Mouse (Mus musculus): ENCODE measurements around the gene Apbb2. TPM values are rescaled to one million over a fixed set of nuclear protein-coding genes. Genes with fewer than 3 reads are reported as not detected.

The Apbb2 gene
- total RNA-seq, 1 experiment from 2014 or later, result 0.29 TPM

DNA sequence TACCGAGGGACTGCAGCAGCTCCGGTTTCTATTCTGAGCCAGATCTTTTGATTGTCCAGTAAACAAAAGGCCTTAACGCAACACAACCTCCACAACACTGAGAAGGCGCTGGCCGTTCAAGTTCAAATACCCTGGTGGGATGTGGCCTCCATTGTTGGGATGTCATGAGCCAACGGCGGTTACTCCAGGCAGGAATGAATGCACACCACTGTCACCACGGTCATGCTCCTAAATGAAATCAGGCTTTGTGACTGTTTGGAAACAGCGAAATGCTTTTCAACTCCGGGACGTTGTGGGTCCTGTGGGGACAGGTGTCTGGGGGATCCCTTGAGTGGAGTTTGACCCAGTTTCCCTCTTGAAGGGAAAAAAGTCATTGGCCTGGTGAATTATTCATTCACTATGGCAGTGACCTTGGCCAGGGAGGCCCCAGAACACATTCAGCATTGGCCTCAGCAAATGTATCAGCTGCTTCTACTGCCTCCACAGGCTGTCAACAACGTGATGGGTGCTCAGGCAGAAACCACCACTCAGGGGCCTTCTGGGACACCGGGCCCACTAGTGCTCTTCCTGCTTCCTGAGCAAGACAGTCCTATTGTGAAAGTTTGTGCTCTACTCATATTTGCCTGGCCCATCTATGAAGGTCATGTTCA lies 244.9 kb downstream of the Apbb2 start:
- ATAC-seq (replicated peaks; ENCODE audit: insufficient number of reproducible peaks, low FRiP score, low TSS enrichment, poor library complexity, severe bottlenecking), result no peak

DNA sequence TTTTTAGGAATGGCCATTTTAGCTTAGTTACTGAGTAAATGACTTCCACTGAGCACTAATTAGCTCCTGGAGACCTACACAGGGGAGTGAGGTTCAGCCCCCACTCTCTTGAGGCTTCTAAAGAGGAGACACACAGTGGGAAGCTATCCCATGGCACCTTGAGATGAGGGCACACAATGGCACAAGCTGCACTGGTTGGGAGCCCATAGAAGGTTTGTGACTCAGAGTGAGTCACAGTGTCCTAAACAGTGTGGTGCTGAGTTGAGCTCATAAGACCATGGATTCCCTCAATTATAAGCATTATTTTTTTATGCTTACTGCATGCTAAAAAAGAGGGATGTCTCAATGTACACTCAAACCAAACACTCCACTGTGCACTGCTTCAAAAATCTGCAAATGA lies 247.5 kb downstream of the Apbb2 start:
- no peak for ATAC-seq (replicated peaks; ENCODE audit: insufficient number of reproducible peaks, low FRiP score, low TSS enrichment, poor library complexity, severe bottlenecking)

DNA sequence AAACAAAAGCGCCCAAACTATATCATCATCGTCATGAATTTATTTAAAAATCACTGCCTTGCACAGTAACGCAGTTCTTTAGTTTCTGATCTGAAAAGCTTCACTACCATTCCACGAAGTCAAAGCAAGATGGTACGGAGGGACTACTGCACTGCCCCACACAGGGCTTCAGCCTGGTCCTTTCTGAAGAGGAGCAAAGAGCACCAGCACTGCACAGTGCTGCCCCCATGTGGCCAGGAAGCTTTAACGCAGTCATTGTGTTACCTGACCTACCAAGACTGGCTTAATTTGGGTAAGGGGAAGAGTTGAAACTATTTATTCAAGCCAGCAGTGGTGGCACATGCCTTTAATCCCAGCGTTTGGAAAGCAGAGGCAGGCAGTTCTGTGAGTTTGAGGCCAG lies 249.6 kb downstream of the Apbb2 start:
- peak; percentile 59; the same call in 1 of the 2 replicates for ATAC-seq (replicated peaks; ENCODE audit: insufficient number of reproducible peaks, low FRiP score, low TSS enrichment, poor library complexity, severe bottlenecking)

DNA sequence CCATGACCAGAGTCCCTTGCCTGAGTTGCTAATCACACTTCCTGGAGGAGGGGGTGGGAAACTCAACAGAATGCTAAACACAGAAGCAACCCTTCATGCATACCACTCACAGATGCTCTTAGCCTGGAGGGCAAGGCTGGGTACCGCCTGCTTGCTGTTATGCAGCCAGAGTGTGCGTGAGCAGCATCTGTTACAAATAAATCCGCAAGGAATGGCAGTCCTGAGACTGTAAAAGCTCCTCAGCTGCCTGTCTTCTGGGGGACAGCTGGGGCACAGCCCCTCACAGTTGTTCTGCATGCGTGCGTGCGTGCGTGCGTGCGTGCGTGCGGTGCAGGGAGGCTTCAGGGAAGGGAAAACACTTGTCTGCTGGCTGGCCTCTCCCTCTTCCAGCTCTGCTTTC lies 250.9 kb downstream of the Apbb2 start:
- ATAC-seq (replicated peaks; ENCODE audit: insufficient number of reproducible peaks, low FRiP score, low TSS enrichment, poor library complexity, severe bottlenecking), result no peak

DNA sequence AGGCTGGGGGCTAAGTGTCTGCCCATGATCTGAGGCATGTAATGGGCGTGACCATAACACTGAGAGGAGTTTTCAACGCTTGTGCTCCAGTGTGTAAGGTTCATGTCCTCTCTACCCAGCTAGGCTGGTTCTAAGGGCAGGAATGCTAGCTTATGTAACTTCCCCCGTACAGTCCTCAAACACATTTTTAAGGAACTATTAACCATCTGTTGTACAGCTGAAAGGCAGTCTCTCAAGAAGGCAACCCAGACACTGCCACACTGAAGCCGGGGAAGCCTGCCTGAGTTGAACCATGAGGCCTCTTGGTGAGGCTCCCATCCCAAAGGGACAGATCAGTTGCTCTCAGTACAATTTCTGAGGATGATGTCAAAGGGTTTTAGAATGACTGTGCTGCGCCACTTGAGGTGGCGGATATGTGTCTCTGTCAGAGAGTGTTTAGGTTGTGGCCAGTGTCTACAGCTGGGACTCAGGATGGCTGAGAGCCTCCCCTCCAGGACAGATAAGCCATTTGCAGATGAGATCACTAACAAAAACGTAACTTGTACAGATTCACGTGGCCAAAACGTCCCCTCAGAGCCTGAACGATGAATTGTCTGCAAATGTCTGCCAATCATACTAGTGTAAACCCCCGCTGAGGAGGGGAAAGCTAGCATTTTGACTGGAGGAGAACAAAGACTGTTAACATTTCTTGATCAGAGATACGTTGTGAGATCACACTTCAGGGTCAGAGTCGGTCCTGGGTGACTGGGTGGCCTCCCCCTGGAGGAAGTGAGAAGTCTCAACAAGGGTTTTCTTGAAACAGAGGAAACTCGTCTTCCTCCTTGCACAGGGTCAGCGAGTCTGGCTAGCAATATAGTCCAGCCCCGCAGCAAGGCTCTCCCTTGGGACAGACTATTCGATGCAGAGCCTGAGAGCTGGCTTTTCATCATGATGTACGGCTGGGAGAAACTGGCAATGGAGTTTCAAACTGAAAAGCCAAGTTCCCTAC lies 255.0 kb downstream of the Apbb2 start:
- no peak for ATAC-seq (replicated peaks; ENCODE audit: insufficient number of reproducible peaks, low FRiP score, low TSS enrichment, poor library complexity, severe bottlenecking)

DNA sequence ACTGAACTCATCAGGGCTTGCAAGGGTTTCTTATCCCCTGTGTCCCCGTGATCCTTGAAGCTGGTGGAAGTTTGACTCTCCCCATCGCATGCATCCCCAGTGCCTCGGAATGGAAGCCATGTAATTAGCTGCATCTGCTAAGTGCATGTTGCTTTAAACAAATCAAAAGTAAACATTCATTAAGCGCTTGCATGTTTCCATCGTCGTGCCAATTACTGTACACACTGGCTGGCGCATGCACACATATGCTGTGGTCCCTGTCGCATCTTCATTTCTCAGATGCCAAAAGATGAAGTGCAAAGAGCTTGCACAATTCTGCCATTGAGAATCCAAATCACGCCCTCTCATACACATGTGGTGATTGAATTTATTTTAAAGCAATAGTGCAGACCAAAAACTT lies 257.8 kb downstream of the Apbb2 start:
- ATAC-seq (replicated peaks; ENCODE audit: insufficient number of reproducible peaks, low FRiP score, low TSS enrichment, poor library complexity, severe bottlenecking), result no peak

DNA sequence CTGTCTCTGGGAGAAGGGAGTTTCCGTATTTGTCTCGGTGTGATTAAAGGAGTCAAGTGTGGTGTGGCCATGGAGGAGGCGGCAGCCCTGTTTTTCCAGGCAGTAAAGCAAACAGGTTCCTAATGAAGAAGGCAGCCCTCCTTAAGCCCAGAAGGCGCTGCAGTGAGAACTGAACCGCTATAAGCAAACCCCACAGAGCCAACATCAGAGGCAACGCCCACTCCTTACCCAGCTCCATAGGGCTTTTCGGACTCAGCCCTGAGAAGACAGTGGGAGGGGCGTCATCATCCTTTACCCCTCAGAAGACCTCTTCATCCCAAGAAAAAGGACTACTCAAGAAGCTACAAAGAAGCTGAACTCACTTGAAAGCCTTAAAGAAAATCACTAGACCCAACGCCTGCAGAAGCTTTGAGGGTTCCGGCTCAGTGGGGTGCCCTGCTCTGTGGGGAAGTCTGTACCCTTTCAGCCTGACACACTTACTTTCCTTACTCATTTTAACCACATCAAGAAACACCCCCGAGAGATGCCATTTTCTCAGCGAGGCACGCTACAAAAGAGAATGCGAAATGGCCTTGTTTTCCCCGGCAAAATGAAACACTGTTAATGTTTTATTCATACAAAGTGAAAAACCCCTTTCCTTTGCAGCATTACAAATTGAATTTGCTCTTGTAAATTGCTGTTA lies 258.7 kb downstream of the Apbb2 start:
- no peak for ATAC-seq (replicated peaks; ENCODE audit: insufficient number of reproducible peaks, low FRiP score, low TSS enrichment, poor library complexity, severe bottlenecking)

DNA sequence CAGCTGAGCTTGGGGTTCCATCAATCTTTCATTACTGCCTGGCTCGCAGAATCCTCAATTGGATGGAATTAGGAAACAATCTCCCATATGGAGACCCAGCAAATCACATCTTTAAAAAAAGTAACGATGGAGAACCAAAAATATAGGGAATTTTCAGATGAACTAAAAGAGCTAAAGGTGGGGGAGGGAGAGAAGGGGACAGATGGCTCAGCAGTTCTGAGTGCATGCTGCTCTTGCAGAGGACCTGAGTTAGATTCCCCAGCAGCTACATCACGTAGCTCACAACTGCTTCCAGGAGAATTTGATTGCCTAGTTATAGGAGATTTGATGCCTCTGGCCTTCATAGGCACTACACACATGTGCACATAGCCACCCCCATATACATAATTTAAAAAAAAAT lies 263.4 kb downstream of the Apbb2 start:
- ATAC-seq (replicated peaks; ENCODE audit: insufficient number of reproducible peaks, low FRiP score, low TSS enrichment, poor library complexity, severe bottlenecking), result no peak

DNA sequence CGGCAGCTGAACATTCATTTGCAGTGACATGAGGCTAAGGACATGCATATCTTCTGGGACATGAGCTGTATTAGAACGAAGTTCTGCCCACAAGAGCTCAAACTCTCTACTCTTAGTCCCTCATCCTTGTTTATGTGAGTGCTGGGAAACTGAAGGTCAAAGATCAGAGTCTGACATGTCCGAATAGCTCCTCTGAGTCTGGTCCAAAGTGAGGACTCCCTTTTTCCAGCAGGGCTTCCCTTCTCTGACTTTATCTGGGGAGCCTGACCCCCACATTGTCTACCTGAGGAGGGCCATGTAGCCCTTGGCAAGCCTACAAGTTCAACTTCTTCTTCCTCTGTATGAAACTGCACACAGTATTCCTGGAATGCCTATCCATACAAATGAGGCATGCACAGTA lies 264.7 kb downstream of the Apbb2 start:
- no peak for ATAC-seq (replicated peaks; ENCODE audit: insufficient number of reproducible peaks, low FRiP score, low TSS enrichment, poor library complexity, severe bottlenecking)

DNA sequence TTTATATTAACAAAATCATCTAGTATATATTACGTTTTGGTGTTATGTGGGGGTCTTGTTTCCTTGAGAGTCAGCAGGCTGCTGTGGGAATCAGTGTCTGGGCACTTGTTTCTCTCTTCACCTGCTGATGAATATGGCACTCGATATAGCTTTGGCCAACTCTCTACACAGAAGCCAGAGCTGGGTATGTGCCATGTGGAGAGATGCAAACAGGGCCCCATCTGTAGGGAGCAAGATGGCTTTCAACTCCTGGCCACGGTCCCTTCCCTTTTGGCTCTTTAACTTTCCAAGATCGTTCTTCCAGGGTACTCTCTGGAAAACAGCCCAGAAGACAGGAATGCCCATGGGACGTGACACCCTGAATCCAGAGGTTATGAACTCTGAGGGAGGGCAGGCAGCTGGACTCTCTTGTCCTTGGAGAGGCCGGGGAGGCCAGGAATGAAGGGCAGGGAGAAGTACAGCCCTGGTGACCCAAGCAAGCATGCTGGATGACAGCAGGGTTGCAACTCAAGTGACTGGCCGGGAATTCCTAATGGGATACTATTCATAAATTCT lies 266.7 kb downstream of the Apbb2 start:
- ATAC-seq (replicated peaks; ENCODE audit: insufficient number of reproducible peaks, low FRiP score, low TSS enrichment, poor library complexity, severe bottlenecking), result no peak

DNA sequence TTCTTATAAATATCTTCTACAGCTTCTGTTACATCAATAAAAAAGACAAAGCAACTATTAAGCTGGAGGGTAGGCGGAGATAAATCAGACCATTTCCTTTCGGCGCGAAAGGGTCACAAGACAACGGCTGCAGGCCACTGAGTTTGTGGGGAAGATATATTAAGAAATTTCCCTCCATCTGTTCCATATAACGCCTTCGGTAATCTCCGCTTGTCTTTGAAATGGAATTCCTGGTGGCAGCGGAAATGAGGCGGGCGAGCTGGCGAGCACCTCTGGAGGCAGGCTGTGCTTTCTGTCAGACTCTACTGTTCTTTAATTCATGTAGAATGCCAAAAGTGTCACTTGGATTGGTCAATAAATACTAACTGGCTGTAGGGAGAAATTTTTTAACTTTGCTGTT lies 267.5 kb downstream of the Apbb2 start:
- ATAC-seq (replicated peaks; ENCODE audit: insufficient number of reproducible peaks, low FRiP score, low TSS enrichment, poor library complexity, severe bottlenecking), result no peak

DNA sequence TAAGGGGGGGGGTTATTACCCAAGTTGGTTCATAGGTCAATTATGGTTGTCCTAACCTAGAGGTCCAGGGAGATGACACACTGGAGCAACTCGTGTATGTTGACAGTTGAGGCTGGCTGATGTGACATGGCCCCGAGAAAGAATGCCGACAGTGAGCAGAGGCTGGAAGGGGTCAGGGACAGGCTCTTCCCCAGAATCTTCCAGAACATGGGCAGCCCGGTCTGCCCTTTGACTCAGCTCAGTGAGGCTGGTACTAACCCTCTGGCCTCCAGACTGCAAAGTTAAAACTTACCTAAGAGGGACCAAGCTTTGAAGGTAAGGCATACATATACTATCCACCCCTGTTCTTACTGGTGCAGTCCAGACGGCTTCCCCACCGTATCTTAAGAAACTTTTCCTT lies 268.0 kb downstream of the Apbb2 start:
- no peak for ATAC-seq (replicated peaks; ENCODE audit: insufficient number of reproducible peaks, low FRiP score, low TSS enrichment, poor library complexity, severe bottlenecking)

DNA sequence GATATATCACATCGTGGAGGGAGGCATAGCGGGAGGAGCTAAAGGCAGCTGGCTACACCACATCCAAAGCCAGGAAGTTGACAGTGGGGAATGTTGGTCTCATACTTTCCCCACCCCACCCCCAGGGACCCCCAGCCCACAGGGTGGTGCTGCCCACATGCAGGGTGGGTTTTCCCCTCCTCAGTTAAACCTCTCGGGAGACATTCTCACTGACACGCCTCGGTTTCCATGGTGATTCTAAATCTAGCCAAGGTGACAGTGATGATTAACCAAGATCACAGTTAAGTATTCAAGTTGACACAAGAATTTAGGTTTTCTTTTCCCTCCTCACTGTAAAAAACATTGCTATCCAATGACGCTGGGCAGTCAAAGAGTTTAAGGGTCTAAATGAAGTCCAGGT lies 270.2 kb downstream of the Apbb2 start:
- no peak for ATAC-seq (replicated peaks; ENCODE audit: insufficient number of reproducible peaks, low FRiP score, low TSS enrichment, poor library complexity, severe bottlenecking)

DNA sequence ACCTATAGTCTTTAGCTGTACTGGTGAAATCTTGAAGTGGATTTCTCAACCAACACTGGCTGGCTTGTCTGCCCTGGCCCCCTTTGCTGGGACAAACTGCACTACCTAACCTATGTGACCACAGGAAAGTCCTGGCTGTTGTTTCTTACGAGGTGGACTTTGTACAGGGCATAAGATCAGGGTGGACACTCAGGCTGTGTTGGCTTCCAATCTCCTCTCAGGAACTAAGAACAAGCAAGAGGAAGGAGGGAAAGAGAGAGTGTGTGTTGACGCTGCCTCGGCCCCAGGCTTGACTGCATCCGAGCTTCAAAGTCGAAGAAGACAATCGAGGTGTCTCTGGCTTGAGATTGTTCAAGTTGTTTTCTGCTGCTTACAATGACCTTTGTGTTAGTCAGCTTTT lies 271.8 kb downstream of the Apbb2 start:
- ATAC-seq (replicated peaks; ENCODE audit: insufficient number of reproducible peaks, low FRiP score, low TSS enrichment, poor library complexity, severe bottlenecking), result no peak

DNA sequence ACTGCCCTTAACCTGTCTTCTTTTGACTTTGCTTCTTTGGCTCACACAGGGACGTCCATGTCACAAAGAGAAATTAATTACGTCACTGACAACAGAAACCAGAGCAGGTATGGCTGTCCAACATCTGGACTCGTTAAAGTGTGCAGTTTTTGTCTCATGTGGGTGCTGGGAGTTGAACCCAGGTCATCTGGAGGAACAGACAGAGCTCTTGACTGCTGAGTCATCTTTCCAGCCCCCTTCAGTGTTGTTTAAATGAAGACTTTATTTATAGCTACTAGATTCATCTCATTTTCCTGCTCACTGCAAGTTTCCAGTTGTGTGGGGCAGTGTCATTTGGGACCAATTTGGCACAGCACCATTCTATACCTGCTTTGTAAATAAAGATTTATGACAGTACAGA lies 273.4 kb downstream of the Apbb2 start:
- ATAC-seq (replicated peaks; ENCODE audit: insufficient number of reproducible peaks, low FRiP score, low TSS enrichment, poor library complexity, severe bottlenecking), result no peak

DNA sequence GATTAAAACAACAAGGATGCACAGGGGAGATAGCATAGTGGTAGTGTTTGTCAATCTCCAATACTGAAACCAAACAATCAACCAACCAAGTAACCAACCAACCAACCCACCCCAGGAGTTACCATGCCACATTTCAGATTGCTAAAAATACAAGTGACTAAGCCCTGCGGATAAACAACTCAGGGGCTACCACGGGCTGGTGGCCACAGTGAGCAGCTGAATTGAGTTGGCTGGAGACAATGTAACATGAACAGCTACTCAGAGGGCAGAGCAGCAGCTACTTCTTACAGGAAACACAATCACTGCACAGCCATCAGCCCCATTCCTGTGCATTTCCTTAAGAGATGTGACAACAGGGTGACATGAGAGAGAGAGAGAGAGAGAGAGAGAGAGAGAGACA lies 274.4 kb downstream of the Apbb2 start:
- no peak for ATAC-seq (replicated peaks; ENCODE audit: insufficient number of reproducible peaks, low FRiP score, low TSS enrichment, poor library complexity, severe bottlenecking)

DNA sequence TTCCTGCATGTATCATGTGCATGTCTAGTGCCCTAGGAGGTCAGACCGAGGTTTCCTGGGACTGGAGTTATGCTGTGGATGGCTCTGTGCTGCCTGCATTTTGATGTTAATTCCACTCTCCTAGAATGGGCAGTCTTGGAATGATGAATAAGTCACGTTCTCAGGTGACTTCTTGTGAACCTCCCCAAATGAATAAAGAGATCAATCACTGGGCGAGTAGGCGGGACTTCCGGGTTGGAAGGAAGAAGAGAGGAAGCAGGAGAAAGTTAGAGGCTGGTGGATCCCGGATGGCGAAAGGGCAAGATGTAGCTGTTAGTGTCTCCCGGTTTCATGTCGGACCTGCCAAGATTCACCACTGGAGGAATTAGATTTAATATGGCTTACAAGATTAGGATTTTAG lies 276.3 kb downstream of the Apbb2 start:
- no peak for ATAC-seq (replicated peaks; ENCODE audit: insufficient number of reproducible peaks, low FRiP score, low TSS enrichment, poor library complexity, severe bottlenecking)

DNA sequence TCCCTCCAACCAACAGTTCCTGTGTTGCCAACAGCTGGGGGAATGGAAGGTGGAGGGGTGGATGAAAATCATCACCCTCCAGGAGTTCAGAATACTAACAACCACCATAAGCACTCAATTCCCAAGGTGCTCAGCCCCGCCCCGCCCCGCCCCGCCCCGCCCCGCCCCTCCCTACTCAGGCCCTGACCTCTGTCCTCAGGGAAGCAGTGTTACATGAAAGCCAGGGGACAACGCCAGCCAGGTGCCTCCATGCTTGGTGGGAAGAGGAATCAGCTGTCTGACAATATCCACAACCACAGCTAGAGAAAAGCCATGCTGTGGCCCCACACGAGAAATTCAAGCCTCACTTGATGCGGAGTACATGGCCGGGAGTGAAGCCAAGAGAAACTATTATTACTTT lies 276.7 kb downstream of the Apbb2 start:
- ATAC-seq (replicated peaks; ENCODE audit: insufficient number of reproducible peaks, low FRiP score, low TSS enrichment, poor library complexity, severe bottlenecking), result no peak

DNA sequence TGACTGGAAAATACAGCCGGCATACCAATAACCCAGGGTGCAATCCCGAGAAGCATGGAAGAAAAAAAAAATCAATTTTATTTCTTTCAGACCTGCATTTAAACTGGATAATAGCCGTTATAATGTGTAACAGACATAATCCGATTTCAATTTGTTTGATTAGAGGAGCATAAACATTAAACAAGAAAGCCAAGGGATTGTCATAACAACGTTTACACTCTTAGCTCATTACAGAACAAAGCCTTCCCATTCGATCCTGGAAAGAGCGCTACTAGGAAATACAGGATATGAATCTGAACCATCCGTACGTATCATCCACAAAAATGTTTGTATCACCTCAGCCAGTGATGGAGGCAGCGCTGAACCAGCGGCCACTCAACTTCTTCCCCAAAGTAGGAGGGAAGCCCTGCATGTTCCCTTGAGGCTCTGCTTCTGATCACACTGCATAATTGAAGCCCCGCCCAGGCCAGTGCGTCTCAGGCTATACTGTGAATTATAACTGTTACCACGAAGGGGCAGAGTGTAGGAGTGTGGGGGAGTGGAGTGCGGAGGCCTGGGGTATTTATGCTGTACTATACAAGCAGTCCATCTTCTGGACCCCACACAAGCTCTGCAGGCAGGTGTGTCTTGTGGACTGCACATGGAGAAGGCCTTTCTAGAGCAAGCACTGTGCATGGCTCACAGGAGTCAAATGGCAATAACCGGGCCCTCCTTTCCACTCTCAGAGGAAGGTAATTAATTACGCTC lies 278.1 kb downstream of the Apbb2 start:
- no peak for ATAC-seq (replicated peaks; ENCODE audit: insufficient number of reproducible peaks, low FRiP score, low TSS enrichment, poor library complexity, severe bottlenecking)
